ENCODE assay signal across 17 mouse cellular contexts in the genomic region with DNA sequence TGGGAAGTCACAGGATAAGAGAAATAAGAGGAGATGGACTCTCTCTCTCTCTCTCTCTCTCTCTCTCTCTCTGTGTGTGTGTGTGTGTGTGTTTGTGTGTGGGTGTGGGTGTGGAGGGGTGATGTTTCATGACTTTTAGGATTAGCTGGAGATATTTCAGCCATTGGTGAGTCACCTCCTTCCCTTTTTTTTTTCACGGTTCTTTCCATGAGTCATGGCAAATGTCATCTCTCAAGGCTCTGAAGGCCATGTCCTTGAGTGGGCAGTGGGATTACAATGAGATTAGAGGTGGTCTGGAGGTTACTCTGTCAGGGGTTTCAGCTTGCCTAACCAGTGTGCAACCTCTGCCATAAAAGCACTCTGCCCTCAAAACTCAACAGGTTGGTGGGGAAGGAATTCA.
DNase-seq lines count a peak whose midpoint lies in the region.
"Had no signal": no experiment of that assay in that cellular context is flagged by ENCODE, and none has a peak within 500 bp of the region (broad histone marks: within the 10 kb centered on the region; RNA-seq: fewer than 3 reads in every experiment).

No protein-coding gene starts in this region.

- intact Hi-C loops in left cerebral cortex, postnatal 25 days (cut with DNase I): no loop called here

- DNase-seq in adrenal gland, adult 8-10 months: peak; percentile 7
- no peak for DNase-seq in adrenal gland, adult 18-20 months (ENCODE audit: low spot score in 2 of 2)
- DNase-seq in 416B (ENCODE audit: low read depth): peak; percentile 84
- peak; percentile 17 for DNase-seq in NIH3T3 (ENCODE audit: low read depth)
- peak; percentile 2 for DNase-seq in c-Kit-positive CD71-negative TER-119-negative erythroid progenitor cells, embryonic 14.5 days (ENCODE audit: low read depth)
- DNase-seq in left cerebral cortex, postnatal 25 days (ENCODE audit: low spot score in 2 of 2): no peak
- no peak for DNase-seq in retina, embryonic 14.5 days (ENCODE audit: low spot score)
- no peak for DNase-seq in kidney, postnatal 10 days
- DNase-seq: B cell, adult 2 months; cerebellum, adult 11 months; cerebellum, adult 2 months; cerebellum, adult 9-11 months; cerebellum, postnatal 25 days; gastrocnemius, adult 2 months; gastrocnemius, postnatal 14 days; heart, adult 11 months; kidney, adult 11 months had no signal

Comparison
In these comparisons a context has a peak if more than half of its experiments do, and no peak if none do; other contexts are left out.
1. DNase-seq: peak in adrenal gland, adult 8-10 months (single experiment), 416B (single experiment), NIH3T3 (single experiment) and c-Kit-positive CD71-negative TER-119-negative erythroid progenitor cells, embryonic 14.5 days (single experiment); none in adrenal gland, adult 18-20 months (0 of 2), left cerebral cortex, postnatal 25 days (0 of 2), retina, embryonic 14.5 days (single experiment) and kidney, postnatal 10 days (single experiment).